Mouse (Mus musculus) B cell, adult 67 days (primary cell): ENCODE results near the gene Lyve1. TPM values are rescaled to one million over a fixed set of nuclear protein-coding genes. Genes with fewer than 3 reads are reported as not detected.

Experiments used
- total RNA-seq, 2 experiments: library from RNA; stranded (reverse); gene quantifications; 4 replicates each; pipeline ENCODE4 v1.2.4; 2023

Gene Lyve1
- not detected for total RNA-seq

GRCm38 (mm10) chr7:110862751-110863289 lies at the start of gene Lyve1:
Lyve1 (minus strand) TSS chr7:110863239.

DNA sequence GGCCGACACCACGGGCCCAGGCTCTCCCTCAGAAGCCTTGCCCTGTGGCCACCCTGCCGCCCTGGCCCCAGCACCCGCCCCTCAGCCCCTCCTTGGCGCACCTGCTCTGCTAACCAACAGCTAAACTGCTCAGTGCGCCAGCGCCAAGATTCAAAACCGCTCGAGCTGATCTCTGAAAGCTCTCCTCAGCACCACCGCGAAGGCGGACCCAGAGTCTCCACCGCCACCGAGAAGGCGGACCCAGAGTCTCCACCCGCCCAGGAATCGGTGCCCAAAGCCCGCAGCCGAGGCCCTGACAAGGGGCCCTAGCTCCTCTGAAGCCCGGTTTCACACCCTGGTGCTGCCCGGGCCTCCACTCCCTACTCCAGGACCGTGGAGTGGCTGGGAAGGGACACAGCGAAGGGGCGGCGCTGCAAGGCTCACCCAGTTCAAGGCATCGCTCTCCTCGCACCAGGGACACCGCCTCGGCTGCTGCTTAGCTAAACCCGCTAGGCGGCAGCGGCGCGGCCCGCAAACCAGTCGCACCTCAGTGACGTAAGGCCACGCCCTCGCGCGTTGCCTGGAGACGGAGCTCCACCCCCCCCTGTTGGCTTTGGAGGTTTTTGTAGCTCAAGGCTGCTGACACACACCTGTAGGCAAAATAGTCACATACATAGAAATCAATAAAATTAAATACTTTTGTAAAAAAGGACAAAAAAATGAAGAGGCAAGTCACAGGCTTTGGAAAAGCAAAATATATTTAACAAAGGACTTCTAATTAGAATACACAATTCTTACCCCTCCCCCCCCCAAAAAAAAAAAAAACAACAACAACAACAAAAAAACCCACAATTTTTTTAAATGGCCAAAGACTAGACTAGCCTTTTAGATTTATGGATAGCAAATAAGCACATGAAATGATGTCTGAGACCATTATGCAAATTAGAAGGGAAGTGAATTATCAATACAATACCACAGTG lies 18.8 kb downstream of the Lyve1 start, which contains the start of gene Rnf141:
TSS of gene Rnf141 (minus strand) at position 542 of the 959 bp plus-strand sequence.

Other genes starting within 250 kb of the Lyve1 start
- 1 to 10 TPM; 9.0 to 9.2 TPM for gene Sbf2, start 248.3 kb downstream of the Lyve1 start, total RNA-seq
- 1 to 10 TPM; 2.1 to 2.6 TPM for gene Adm, start 235.6 kb downstream of the Lyve1 start, total RNA-seq
- 10 to 100 TPM; 17.1 to 21.4 TPM for gene Ampd3, start 95.0 kb downstream of the Lyve1 start, total RNA-seq
- gene Rnf141, start 18.8 kb downstream of the Lyve1 start, total RNA-seq: 10 to 100 TPM; 32.5 to 39.8 TPM
- under 1 TPM; 0.77 to 0.93 TPM for gene Mrvi1, start 119.2 kb upstream of the Lyve1 start, total RNA-seq
- gene Ctr9, start 165.7 kb upstream of the Lyve1 start, total RNA-seq: 10 to 100 TPM; 58.2 to 62.2 TPM
- 1,000 to 10,000 TPM; 1,241 to 1,373 TPM for gene Eif4g2, start 219.8 kb upstream of the Lyve1 start, total RNA-seq